Mouse (Mus musculus) myocyte (in vitro differentiated cells): ENCODE measurements around the gene Pnck. TPM values are rescaled to one million over a fixed set of nuclear protein-coding genes. Genes with fewer than 3 reads are reported as not detected.

ENCODE experiments used
- H3K27me3 ChIP-seq: one replicate; pipeline ENCODE4 v1.6.1; 2011; ENCODE audit not compliant: control insufficient read depth, insufficient read depth, insufficient read length
- H3K36me3 ChIP-seq: one replicate; pipeline ENCODE4 v1.6.1; 2011; ENCODE audit not compliant: control insufficient read depth, insufficient read depth
- H3K4me2 ChIP-seq: one replicate; pipeline ENCODE4 v1.6.1; 2011; ENCODE audit warnings: low read depth, control low read depth
- H3K4me3 ChIP-seq: one replicate; pipeline ENCODE4 v1.5.1; 2011; ENCODE audit warnings: mild to moderate bottlenecking, control low read depth, moderate library complexity
- H3K79me2 ChIP-seq: one replicate; pipeline ENCODE4 v1.6.1; 2011; ENCODE audit not compliant: control insufficient read depth, insufficient read depth
- H3ac ChIP-seq: one replicate; pipeline ENCODE4 v1.6.1; 2011; ENCODE audit not compliant: control insufficient read depth, insufficient read length
- CEBPB ChIP-seq: IDR thresholded peaks from 2 replicates; pipeline ENCODE4 v1.6.1; 2011; ENCODE audit warnings: mild to moderate bottlenecking, moderate library complexity; ENCODE audit not compliant: poor library complexity, insufficient read depth, severe bottlenecking
- E2F4 ChIP-seq: IDR thresholded peaks from one replicate; pipeline ENCODE4 v1.6.1; 2011; ENCODE audit warnings: mild to moderate bottlenecking, control low read depth, moderate library complexity; ENCODE audit not compliant: insufficient read depth
- MAX ChIP-seq: IDR thresholded peaks from one replicate; pipeline ENCODE4 v1.6.1; 2011; ENCODE audit warnings: low read depth, mild to moderate bottlenecking, control low read depth
- MYOD1 ChIP-seq, 3 experiments: IDR thresholded peaks; one replicate each; pipeline ENCODE4 v1.6.1; 2011; ENCODE audit warnings: control low read depth in 2 of 3, low read depth in 2 of 3, mild to moderate bottlenecking in 2 of 3, moderate library complexity in 1 of 3; ENCODE audit not compliant: insufficient read length in 2 of 3, control insufficient read depth in 1 of 3
- MYOG ChIP-seq, 3 experiments: IDR thresholded peaks; one replicate each; pipeline ENCODE4 v1.6.1; 2011; ENCODE audit warnings: control low read depth in 2 of 3, low read depth in 2 of 3, mild to moderate bottlenecking in 2 of 3; ENCODE audit not compliant: insufficient read length in 2 of 3, control insufficient read depth in 1 of 3, insufficient read depth in 1 of 3
- POLR2A ChIP-seq: IDR thresholded peaks from one replicate; pipeline ENCODE4 v1.6.1; 2011; ENCODE audit warnings: low read depth, mild to moderate bottlenecking, control low read depth, moderate library complexity; ENCODE audit not compliant: insufficient read length
- POLR2AphosphoS2 ChIP-seq: IDR thresholded peaks from one replicate; pipeline ENCODE4 v1.6.1; 2011; ENCODE audit warnings: low read depth, control low read depth; ENCODE audit not compliant: insufficient read length
- REST ChIP-seq: IDR thresholded peaks from one replicate; pipeline ENCODE4 v1.6.1; 2011; ENCODE audit warnings: mild to moderate bottlenecking, control low read depth, moderate library complexity; ENCODE audit not compliant: insufficient read depth, insufficient read length
- SRF ChIP-seq: IDR thresholded peaks from one replicate; pipeline ENCODE4 v1.6.1; 2011; ENCODE audit warnings: low read depth; ENCODE audit not compliant: control insufficient read depth, insufficient read length
- TCF12 ChIP-seq: IDR thresholded peaks from one replicate; pipeline ENCODE4 v1.6.1; 2011; ENCODE audit warnings: mild to moderate bottlenecking, control low read depth; ENCODE audit not compliant: poor library complexity, insufficient read depth, severe bottlenecking
- TCF3 ChIP-seq: IDR thresholded peaks from one replicate; pipeline ENCODE4 v1.6.1; 2011; ENCODE audit warnings: low read depth, control low read depth; ENCODE audit not compliant: insufficient read length
- USF1 ChIP-seq: IDR thresholded peaks from one replicate; pipeline ENCODE4 v1.6.1; 2011; ENCODE audit warnings: low read depth, mild to moderate bottlenecking, control low read depth, moderate library complexity
- polyA plus RNA-seq: library from polyadenylated mRNA; unstranded; fragments of >200 nt; fragmentation: generic; extraction: Trizol; gene quantifications from one replicate; pipeline ENCODE4 v1.2.1, GENCODE M21; 2012; ENCODE audit warnings: missing spikeins

Pnck gene
- 0.11 TPM for polyA plus RNA-seq

DNA sequence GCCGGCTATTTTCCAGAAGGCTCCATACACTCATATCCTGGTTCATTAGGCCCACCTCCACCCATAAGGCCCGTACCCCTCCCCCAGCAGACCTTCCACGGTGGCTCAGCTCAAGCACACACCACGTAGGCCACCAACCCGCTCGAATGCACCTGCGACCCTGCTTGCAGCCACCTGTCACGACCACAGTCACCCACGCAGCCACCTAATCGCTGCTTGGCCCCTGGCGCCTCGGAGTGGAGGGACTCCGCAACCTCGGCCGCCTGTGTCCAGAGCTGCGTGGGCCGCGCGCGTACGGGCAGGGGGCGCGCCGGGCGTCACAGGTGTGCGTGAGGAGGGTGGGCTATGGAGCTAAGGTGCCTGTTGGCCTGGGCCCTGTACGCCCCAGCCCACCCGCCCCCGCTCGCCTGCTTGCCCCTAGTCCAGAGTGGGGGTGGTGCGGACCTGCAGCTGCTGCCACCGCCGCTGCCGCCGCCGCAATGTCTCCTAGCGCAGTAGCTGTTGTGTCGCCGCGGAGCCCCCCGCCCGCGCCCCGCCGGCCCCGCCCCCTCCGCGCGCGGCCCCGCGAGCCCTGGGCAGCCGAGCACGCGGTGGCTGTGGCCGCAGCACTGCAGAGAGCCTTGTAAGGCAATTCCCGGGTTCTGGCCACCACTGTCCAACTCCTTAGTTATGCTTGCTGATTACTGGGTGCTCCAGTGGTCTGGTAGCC lies at the start of gene Pnck:
TSS of gene Pnck (minus strand) at position 543 of the 709 bp plus-strand sequence.
- Histone ChIP-seq H3K79me2 (no peaks in the 10 kb centered on the region), H3K36me3 (no peaks in the 10 kb centered on the region), H3K4me3 (no peak within 1 kb of the TSS), H3ac (no peak within 1 kb of the TSS), H3K27me3 (peaks cover 8% of the 10 kb centered on the region), H3K4me2 (no peak within 1 kb of the TSS)
- TF ChIP-seq E2F4: no peak
- peak in 1 of 3 experiments; percentile 43 for TF ChIP-seq MYOD1 (IDR thresholded peaks at IDR 0.05; ENCODE audit: control insufficient read depth in 1 of 3, insufficient read length in 2 of 3, low read depth in 2 of 3)
- TF ChIP-seq REST: no peak
- peak in 1 of 3 experiments; percentile 4 for TF ChIP-seq MYOG (IDR thresholded peaks at IDR 0.05; ENCODE audit: control insufficient read depth in 1 of 3, insufficient read depth in 1 of 3, insufficient read length in 2 of 3, low read depth in 2 of 3)

DNA sequence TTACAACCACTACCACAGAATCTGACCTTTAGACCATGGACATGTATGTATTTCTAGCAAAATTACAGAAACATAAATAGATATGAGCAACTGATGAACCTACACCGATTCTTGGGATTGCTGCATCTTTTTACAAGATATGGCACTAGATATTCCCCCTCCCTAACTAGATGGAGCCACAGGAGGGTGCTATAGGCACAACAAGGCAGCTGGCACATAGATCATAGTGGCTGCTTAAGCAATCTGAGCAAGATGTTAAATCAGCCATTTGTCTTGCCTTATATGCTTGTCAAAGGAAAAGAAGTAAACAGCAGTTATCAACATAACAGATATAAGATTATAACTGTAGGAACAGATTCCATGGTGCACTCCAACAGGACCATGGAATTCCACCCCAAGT lies 40.6 kb upstream of the Pnck start:
- Histone ChIP-seq H3K79me2 (no peaks in the 10 kb centered on the region), H3K27me3 (no peaks in the 10 kb centered on the region), H3K4me2 (no peak overlapping the region), H3K4me3 (no peak overlapping the region), H3ac (no peak overlapping the region), H3K36me3 (no peaks in the 10 kb centered on the region)
- no peak for TF ChIP-seq MYOD1 (IDR thresholded peaks at IDR 0.05; ENCODE audit: control insufficient read depth in 1 of 3, insufficient read length in 2 of 3, low read depth in 2 of 3)
- no peak for TF ChIP-seq POLR2AphosphoS2
- TF ChIP-seq SRF: no peak
- TF ChIP-seq MAX: no peak
- no peak for TF ChIP-seq REST
- TF ChIP-seq CEBPB: peak; percentile 58
- TF ChIP-seq MYOG (IDR thresholded peaks at IDR 0.05; ENCODE audit: control insufficient read depth in 1 of 3, insufficient read depth in 1 of 3, insufficient read length in 2 of 3, low read depth in 2 of 3): no peak

DNA sequence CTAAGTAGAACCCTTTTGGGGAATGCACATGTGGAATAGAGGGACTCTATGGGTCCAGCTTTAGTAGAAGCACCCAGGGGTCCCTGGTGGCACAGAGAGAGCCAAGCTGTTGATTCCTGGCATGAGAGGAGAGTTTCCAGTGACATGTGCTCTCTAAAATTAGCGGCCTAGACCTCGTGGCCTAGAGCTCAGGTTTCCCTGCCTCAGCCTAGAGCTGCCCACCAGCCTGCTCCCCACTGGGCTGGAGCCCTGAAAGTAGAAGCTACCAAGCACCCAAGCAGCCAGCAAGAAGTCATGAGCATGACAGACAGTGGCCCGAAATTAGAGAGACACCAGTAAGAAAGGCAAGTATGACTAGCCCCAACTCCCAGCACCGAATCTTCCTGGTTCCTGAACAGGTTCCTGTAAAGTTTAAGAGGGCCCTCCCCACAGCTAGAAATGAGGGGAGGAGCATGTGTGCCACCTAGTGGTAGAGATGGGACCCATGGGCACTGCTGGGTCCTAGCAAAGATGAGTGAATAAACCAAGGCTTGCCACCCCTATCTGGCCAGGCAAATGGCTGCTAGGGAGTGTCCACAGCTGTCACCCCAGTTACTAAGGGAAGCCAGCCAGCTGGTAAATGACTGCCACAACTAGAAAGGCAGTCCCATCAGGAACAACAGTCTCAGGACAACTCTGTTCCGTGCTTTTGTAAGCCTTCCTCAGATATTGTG lies 31.2 kb upstream of the Pnck start:
- Histone ChIP-seq H3K4me3 (no peak overlapping the region), H3K27me3 (no peaks in the 10 kb centered on the region), H3K79me2 (no peaks in the 10 kb centered on the region), H3K36me3 (peaks cover 8% of the 10 kb centered on the region), H3K4me2 (peak overlapping the region; percentile 22), H3ac (no peak overlapping the region)
- TF ChIP-seq MAX: no peak
- no peak for TF ChIP-seq E2F4
- TF ChIP-seq MYOG (IDR thresholded peaks at IDR 0.05; ENCODE audit: control insufficient read depth in 1 of 3, insufficient read depth in 1 of 3, insufficient read length in 2 of 3, low read depth in 2 of 3): peak; percentile 42 to 89 (median 79)
- TF ChIP-seq POLR2A: no peak
- TF ChIP-seq MYOD1 (IDR thresholded peaks at IDR 0.05; ENCODE audit: control insufficient read depth in 1 of 3, insufficient read length in 2 of 3, low read depth in 2 of 3): peak; percentile 34 to 86 (median 39)
- TF ChIP-seq USF1: no peak
- TF ChIP-seq SRF: no peak
- TF ChIP-seq TCF3: no peak
- TF ChIP-seq POLR2AphosphoS2: no peak
- TF ChIP-seq REST: no peak
- no peak for TF ChIP-seq TCF12

- Histone ChIP-seq H3K27me3 (no peaks in the 10 kb centered on the region), H3K4me3 (no peak overlapping the region), H3ac (no peak overlapping the region), H3K36me3 (peaks cover 13% of the 10 kb centered on the region), H3K79me2 (no peaks in the 10 kb centered on the region), H3K4me2 (no peak overlapping the region)
- TF ChIP-seq MAX (no peak), TCF3 (no peak), USF1 (no peak), CEBPB (no peak), POLR2A (no peak), TCF12 (no peak), SRF (no peak), MYOG (IDR thresholded peaks at IDR 0.05; ENCODE audit: control insufficient read depth in 1 of 3, insufficient read depth in 1 of 3, insufficient read length in 2 of 3, low read depth in 2 of 3) (no peak)
These were observed 25.7 kb upstream of the Pnck start for GRCm38 (mm10) chrX:73685629-73686028.

- Histone ChIP-seq H3K36me3 (peaks cover 13% of the 10 kb centered on the region), H3ac (no peak overlapping the region), H3K4me2 (no peak overlapping the region), H3K27me3 (no peaks in the 10 kb centered on the region), H3K79me2 (no peaks in the 10 kb centered on the region), H3K4me3 (no peak overlapping the region)
- TF ChIP-seq MYOD1 (IDR thresholded peaks at IDR 0.05; ENCODE audit: control insufficient read depth in 1 of 3, insufficient read length in 2 of 3, low read depth in 2 of 3): peak in 1 of 3 experiments; percentile 19
- no peak for TF ChIP-seq POLR2A
These were observed 25.1 kb upstream of the Pnck start for GRCm38 (mm10) chrX:73684978-73685377.
